Mouse (Mus musculus) layer of hippocampus, adult 2 months (tissue): Measurements from ENCODE around the gene Hnrnpf. TPM values are rescaled to one million over a fixed set of nuclear protein-coding genes. Genes with fewer than 3 reads are reported as not detected.

Experiments used
- DNase-seq, 2 experiments: peaks; one replicate each; pipeline ENCODE4 v3.0.0; 2022; ENCODE audit warnings: low spot score in 2 of 2
- H3K27ac ChIP-seq: fragments of 200-600 bp; 2 replicates; pipeline ENCODE4 v1.8.1; 2022
- H3K4me3 ChIP-seq: fragments of 200-600 bp; 2 replicates; pipeline ENCODE4 v1.8.1; 2022; ENCODE audit warnings: mild to moderate bottlenecking
- CTCF ChIP-seq: fragments of 200-600 bp; conservative IDR thresholded peaks from 2 replicates; pipeline ENCODE4 v1.8.1; 2022; ENCODE audit warnings: antibody characterized with exemption, mild to moderate bottlenecking, moderate library complexity
- microRNA-seq, 2 experiments: library from miRNA; unstranded; fragments of <30 nt; microRNA quantifications; one replicate each; pipeline ENCODE4 v1.2.0; 2021
- total RNA-seq, 2 experiments: library from RNA; stranded (reverse); gene quantifications; 2 replicates each; pipeline ENCODE4 v1.2.3; 2021

Hnrnpf gene
- total RNA-seq, 2 experiments from 2014 or later: 123 TPM

DNA sequence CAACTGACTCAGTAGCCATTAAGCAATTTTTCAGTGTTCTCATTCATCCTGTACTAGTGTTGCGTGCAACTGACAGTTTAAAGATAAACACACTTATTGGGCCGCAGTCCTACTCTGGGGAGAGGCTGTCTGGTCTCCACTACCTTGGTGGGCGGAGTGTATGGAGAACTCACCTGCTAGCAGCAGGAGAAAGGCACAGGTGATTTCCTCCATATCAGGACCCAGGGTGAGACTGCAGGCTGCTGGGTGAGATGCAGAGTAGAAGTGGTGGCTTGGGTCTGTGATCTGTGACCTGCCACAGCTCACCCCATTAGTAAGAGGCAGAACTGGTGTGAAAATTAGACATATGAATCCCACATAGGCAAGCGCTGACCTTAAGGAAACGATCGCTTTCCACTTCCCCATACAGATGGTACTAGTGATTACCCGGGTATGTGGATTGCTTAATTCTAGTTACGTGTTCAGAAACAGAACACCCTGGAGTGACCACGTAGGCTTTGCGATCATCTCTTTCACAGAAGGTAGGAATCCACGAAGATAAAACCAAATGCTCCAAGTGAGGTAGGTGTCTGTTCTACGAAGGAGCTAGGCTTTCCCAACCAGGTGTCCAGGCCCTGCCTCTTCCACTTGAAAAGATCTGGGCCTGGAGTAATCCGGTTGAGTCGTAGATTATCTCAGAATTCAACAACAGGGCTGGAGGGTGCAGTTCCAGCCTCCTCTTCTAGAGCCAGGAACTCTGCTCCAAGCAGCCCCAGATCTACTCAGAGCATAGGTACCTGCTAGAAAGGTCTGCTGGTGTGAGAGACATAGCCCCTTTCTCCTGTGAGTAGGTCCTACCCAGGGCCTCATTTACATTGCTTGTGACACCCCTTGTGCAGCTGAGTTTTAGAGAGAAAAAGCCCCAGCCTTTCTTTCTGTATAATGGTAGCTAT, 35.8 kb downstream of the Hnrnpf start:
- TF ChIP-seq CTCF: no peak
- no peak for DNase-seq
- no peak overlapping the region for H3K27ac ChIP-seq

GRCm38 (mm10) chr6:117937222-117937932, 37.3 kb downstream of the Hnrnpf start, which contains the start of gene Fxyd4:
TSS of gene Fxyd4 (minus strand) at chr6:117937692.
- H3K27ac ChIP-seq: peak within 1 kb of the TSS; percentile 12
- no peak for DNase-seq
- TF ChIP-seq CTCF: no peak
- no peak within 1 kb of the TSS for H3K4me3 ChIP-seq

More for the DNA sequence above, 35.8 kb downstream of the Hnrnpf start:
- H3K4me3 ChIP-seq: no peak overlapping the region

GRCm38 (mm10) chr6:117938951-117939350, 38.8 kb downstream of the Hnrnpf start:
- TF ChIP-seq CTCF: no peak
- H3K4me3 ChIP-seq: no peak overlapping the region
- H3K27ac ChIP-seq: peak overlapping the region; percentile 12
- peak; percentile 35 to 63 for DNase-seq

GRCm38 (mm10) chr6:117942769-117943168, 42.6 kb downstream of the Hnrnpf start:
- no peak for TF ChIP-seq CTCF
- Histone ChIP-seq H3K27ac (peak overlapping the region; percentile 61; the same call in 1 of the 2 replicates), H3K4me3 (no peak overlapping the region; the same call in 1 of the 2 replicates)
- peak; percentile 60 to 62 for DNase-seq

DNA sequence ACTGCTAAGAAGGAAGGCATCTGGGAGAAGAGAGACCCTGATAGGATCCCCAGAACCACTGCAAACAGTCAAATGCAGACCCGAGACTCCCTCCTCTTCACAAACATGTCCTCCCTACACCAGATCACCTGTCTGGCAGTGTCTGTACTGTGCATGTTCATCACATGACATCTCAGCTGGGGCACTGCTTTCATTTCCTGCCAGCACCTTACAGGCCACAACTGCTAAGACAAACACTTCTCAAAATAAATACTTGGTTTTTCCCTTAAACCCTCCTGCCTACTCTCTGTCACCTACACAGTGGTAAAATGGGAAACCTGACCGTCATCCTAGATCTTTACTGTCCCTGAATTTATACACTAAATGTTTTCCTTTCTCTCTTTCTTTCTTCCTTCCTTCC, 43.8 kb downstream of the Hnrnpf start:
- Histone ChIP-seq H3K27ac (no peak overlapping the region), H3K4me3 (no peak overlapping the region)
- no peak for DNase-seq
- no peak for TF ChIP-seq CTCF

DNA sequence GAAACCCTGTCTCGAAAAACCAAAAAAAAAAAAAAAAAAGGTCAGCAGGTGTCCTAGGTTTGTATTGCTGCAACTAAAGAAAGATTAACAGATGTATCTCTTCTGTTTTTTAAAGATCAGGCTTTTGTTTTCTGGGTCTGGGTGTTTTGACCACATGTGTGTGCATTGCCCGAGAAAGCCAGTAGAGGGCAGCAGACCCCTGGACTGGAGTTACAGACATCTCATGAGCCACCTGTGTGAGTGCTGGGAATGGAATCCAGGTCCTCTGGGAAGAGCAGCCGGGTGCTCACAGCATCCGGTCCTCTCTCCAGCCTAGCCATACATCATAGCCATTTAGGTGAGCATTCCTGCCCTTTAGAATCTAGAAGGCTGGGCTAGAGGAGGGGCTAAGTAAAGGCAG, 52.2 kb downstream of the Hnrnpf start:
- Histone ChIP-seq H3K4me3 (no peak overlapping the region), H3K27ac (no peak overlapping the region)
- no peak for DNase-seq
- TF ChIP-seq CTCF: peak; percentile 54

DNA sequence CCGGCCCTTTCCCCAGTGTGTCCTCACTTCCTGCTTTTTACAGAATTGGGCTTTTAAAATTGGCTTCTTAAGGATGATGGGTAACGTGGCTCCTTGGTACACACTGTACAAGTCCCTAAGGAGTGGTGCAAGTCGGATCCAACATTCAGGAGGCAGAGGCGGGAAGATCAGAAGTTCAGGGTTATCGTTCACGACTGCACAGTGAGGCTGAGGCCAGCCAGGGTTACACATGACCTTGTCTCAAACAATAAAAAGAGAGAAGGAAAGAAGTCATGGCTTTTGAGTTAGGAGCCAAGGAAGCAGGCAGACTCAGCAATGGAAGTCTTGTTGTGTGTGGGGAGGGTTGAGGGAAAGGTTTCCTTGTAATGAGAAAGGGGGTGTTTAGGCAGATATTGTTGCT, 56.0 kb downstream of the Hnrnpf start:
- Histone ChIP-seq H3K27ac (no peak overlapping the region), H3K4me3 (no peak overlapping the region)
- no peak for DNase-seq
- no peak for TF ChIP-seq CTCF

- 0 out of 2 replicates have a peak overlapping the region, but pooled peaks have one; percentile 14 for H3K27ac ChIP-seq
- no peak for DNase-seq
- peak; percentile 30 for TF ChIP-seq CTCF
- no peak overlapping the region for H3K4me3 ChIP-seq
Observed at GRCm38 (mm10) chr6:117956851-117957501, 56.9 kb downstream of the Hnrnpf start.

DNA sequence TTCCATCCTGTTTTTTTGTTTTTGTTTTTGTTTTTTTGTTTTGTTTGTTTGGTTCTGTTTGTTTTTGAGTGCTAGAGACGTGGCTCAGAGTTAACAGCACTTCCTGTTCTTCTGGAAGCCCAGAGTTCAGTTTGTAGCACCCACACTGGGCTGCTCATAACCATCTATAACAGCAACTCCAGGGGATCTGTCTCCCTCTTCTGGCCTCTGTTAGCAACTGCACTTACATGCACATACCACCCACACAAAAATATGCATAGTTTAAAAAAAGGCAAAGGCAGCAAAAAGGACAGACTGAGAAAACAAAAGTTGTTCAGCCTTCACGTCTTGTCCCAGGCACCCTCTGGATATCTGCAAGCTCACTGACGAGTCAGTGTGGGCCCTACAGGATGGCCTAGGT, 63.1 kb downstream of the Hnrnpf start:
- TF ChIP-seq CTCF: peak; percentile 41
- no peak overlapping the region for H3K4me3 ChIP-seq
- no peak overlapping the region for H3K27ac ChIP-seq
- no peak for DNase-seq

- Histone ChIP-seq H3K27ac (no peak overlapping the region), H3K4me3 (no peak overlapping the region)
- TF ChIP-seq CTCF: no peak; the same call in 1 of the 2 replicates
- DNase-seq: no peak
Observed at GRCm38 (mm10) chr6:117966729-117967128, 66.6 kb downstream of the Hnrnpf start.

Small RNAs within 50 kb of the gene (microRNA-seq; reads per million reads assigned to microRNA genes)
- 0 reads per million in 2 experiments for gene Gm25535

Other genes starting within 250 kb of the Hnrnpf start
- 10 to 100 TPM; 46.5 to 52.6 TPM for gene Zfp637, start 59.1 kb upstream of the Hnrnpf start, total RNA-seq
- 10 to 100 TPM; 35.9 to 38.4 TPM for gene Zfp239, start 38.2 kb upstream of the Hnrnpf start, total RNA-seq
- not detected for gene Fxyd4, start 37.4 kb downstream of the Hnrnpf start, total RNA-seq
- gene Rasgef1a, start 111.1 kb downstream of the Hnrnpf start, total RNA-seq: 100 to 1,000 TPM; 216 to 231 TPM
- gene Csgalnact2, start 238.8 kb downstream of the Hnrnpf start, total RNA-seq: 10 to 100 TPM in 1 of 2 experiments, 1 to 10 TPM in 1; 9.7 to 10.5 TPM